Comparison of ENCODE assay signal across 15 mouse cellular contexts in the genomic region with DNA sequence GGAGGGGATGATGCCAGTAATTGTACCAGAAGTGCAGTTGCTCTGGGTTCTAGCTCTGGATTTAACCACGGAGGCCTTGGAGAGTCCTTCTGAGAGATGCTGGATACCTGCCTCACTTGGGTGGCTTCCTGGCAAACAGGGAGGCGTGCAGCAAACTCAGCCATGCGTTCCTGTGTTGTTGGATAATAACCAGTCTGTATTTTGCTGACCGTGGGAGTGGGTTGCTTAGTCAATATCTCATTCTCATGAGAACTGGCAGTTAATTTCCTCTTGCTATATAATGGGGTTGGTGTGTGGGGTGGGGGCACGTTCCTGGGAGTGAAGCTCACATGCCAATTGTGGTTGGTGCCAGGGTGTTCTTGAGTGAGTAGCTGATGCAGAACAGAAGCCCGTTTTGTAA.
DNase-seq lines count a peak whose midpoint lies in the region; ATAC-seq lines count a peak whose summit lies in the region.
"Had no signal": no experiment of that assay in that cellular context is flagged by ENCODE, and none has a peak within 500 bp of the region (broad histone marks: within the 10 kb centered on the region; RNA-seq: fewer than 3 reads in every experiment).

No protein-coding gene starts in this region.

- ATAC-seq in erythroblast, adult 5-6 weeks (replicated peaks; ENCODE audit: low FRiP score, poor library complexity, severe bottlenecking), result no peak
- ATAC-seq: activated CD4-positive, CD25-positive, alpha-beta regulatory T cell, adult 4 months had no signal

- DNase-seq in cerebellum, postnatal 10 days, result peak; percentile 4 to 7
- DNase-seq in cerebellum, adult 9-11 months, result no peak
- peak; percentile 4 for DNase-seq in ovary, postnatal 36 days (ENCODE audit: low spot score)
- DNase-seq in ovary, postnatal 10 days (ENCODE audit: low spot score), result no peak
- peak; percentile 40 for DNase-seq in kidney, adult 9 months
- DNase-seq in kidney, postnatal 25 days, result peak; percentile 6 to 47
- DNase-seq in spleen, postnatal 10 days (ENCODE audit: low spot score in 2 of 2), result no peak
- DNase-seq: adrenal gland, postnatal 10 days; cerebellum, adult 9-10 months; heart, postnatal 10 days; midbrain, embryonic 14.5 days; retina, postnatal 1 day; thymus, adult 18-20 months had no signal

Comparison
In these comparisons a context has a peak if more than half of its experiments do, and no peak if none do; other contexts are left out.
1. DNase-seq: peak in cerebellum, postnatal 10 days (2 of 2), ovary, postnatal 36 days (single experiment), kidney, adult 9 months (single experiment) and kidney, postnatal 25 days (2 of 2); none in cerebellum, adult 9-11 months (single experiment), ovary, postnatal 10 days (single experiment) and spleen, postnatal 10 days (0 of 2).